ENCODE assay signal across 14 mouse cellular contexts in genomic region chr10:8943698-8944097, GRCm38 (mm10). TPM values are rescaled to one million over a fixed set of nuclear protein-coding genes. Genes with fewer than 3 reads are reported as not detected.
DNase-seq lines count a peak whose midpoint lies in the region; ATAC-seq and TF ChIP-seq lines count a peak whose summit lies in the region.
"Had no signal": no experiment of that assay in that cellular context is flagged by ENCODE, and none has a peak within 500 bp of the region (broad histone marks: within the 10 kb centered on the region; RNA-seq: fewer than 3 reads in every experiment).

No protein-coding gene starts in this region.

- peak; percentile 11 for DNase-seq in cerebellum, adult 9-10 months
- no peak for DNase-seq in cerebellum, adult 8-10 months
- no peak for DNase-seq in kidney, adult 11 months
- no peak for DNase-seq in liver, postnatal 0 days
- no peak for DNase-seq in liver
- DNase-seq: B cell, adult 2 months; thymus, adult 18-20 months had no signal

- no peak for TF ChIP-seq CTCF in liver, postnatal 0 days (IDR thresholded peaks at IDR 0.05; ENCODE audit: low read depth)

- no peak for TF ChIP-seq EP300 in liver, postnatal 0 days (IDR thresholded peaks at IDR 0.05; ENCODE audit: low read depth)

- H3K36me3 ChIP-seq in kidney, embryonic 16.5 days (ENCODE audit: insufficient read depth, low read length): no peaks in the 10 kb centered on the region
- no peaks in the 10 kb centered on the region for H3K36me3 ChIP-seq in liver, postnatal 0 days (replicated peaks; ENCODE audit: insufficient read depth, low read length)
- H3K36me3 ChIP-seq: embryonic facial prominence, embryonic 12.5 days; heart, embryonic 15.5 days; hindbrain, embryonic 13.5 days had no signal

- H3K27me3 ChIP-seq in kidney, embryonic 16.5 days (ENCODE audit: insufficient read depth, low read length): no peaks in the 10 kb centered on the region
- no peaks in the 10 kb centered on the region for H3K27me3 ChIP-seq in liver, postnatal 0 days (ENCODE audit: insufficient read depth, low read length)
- H3K27me3 ChIP-seq: embryonic facial prominence, embryonic 12.5 days; heart, embryonic 15.5 days; hindbrain, embryonic 13.5 days had no signal

- no peak overlapping the region for H3K9ac ChIP-seq in kidney, embryonic 16.5 days (replicated peaks; ENCODE audit: low read length)
- no peak overlapping the region for H3K9ac ChIP-seq in liver, postnatal 0 days (replicated peaks)
- H3K9ac ChIP-seq: embryonic facial prominence, embryonic 12.5 days; heart, embryonic 15.5 days; hindbrain, embryonic 13.5 days had no signal

- no peak overlapping the region for H3K4me3 ChIP-seq in kidney, embryonic 16.5 days (ENCODE audit: low read length)
- no peak overlapping the region for H3K4me3 ChIP-seq in liver, postnatal 0 days (ENCODE audit: low read depth, low read length)
- H3K4me3 ChIP-seq: embryonic facial prominence, embryonic 12.5 days; hindbrain, embryonic 13.5 days had no signal

- no peaks in the 10 kb centered on the region for H3K4me1 ChIP-seq in kidney, embryonic 16.5 days (ENCODE audit: insufficient read depth, low read length)
- H3K4me1 ChIP-seq in liver, postnatal 0 days (ENCODE audit: insufficient read depth): no peaks in the 10 kb centered on the region

- 0 out of 2 replicates have a peak overlapping the region, but pooled peaks have one; percentile 39 for H3K4me2 ChIP-seq in kidney, embryonic 16.5 days (replicated peaks; ENCODE audit: low read depth, low read length)
- peak overlapping the region; percentile 9; the same call in 1 of the 2 replicates for H3K4me2 ChIP-seq in liver, postnatal 0 days (ENCODE audit: low read depth, low read length)
- H3K4me2 ChIP-seq: hindbrain, embryonic 13.5 days had no signal

- no peaks in the 10 kb centered on the region for H3K9me3 ChIP-seq in kidney, embryonic 16.5 days (ENCODE audit: low read length)
- no peaks in the 10 kb centered on the region for H3K9me3 ChIP-seq in liver, postnatal 0 days (ENCODE audit: low read length)
- H3K9me3 ChIP-seq: embryonic facial prominence, embryonic 12.5 days; heart, embryonic 15.5 days; hindbrain, embryonic 13.5 days had no signal

- WGBS in kidney, embryonic 16.5 days: 90% methylated on average over 6 of the region's 6 CpGs
- 72% methylated on average over 6 of the region's 6 CpGs for WGBS in liver, postnatal 0 days (ENCODE audit: insufficient replicate concordance)

- ATAC-seq in kidney, embryonic 16.5 days (ENCODE audit: low FRiP score, low TSS enrichment): no peak
- ATAC-seq in liver, postnatal 0 days: no peak
- ATAC-seq in megakaryocyte progenitor cell, adult 5-6 weeks (replicated peaks; ENCODE audit: poor library complexity): peak; percentile 50
- no peak for ATAC-seq in CD4-positive, CD25-positive, alpha-beta regulatory T cell, adult 4 months
- ATAC-seq: intestine, postnatal 0 days had no signal

- no peak overlapping the region for H3K27ac ChIP-seq in kidney, embryonic 16.5 days (ENCODE audit: low read length)
- H3K27ac ChIP-seq in liver, postnatal 0 days (ENCODE audit: low read depth): no peak overlapping the region
- H3K27ac ChIP-seq: embryonic facial prominence, embryonic 12.5 days; heart, embryonic 15.5 days; hindbrain, embryonic 13.5 days had no signal

RNA-seq across cellular contexts. Expression of gene Sash1, which starts 57.8 kb away (rescaled TPM):
- polyA plus RNA-seq in kidney, embryonic 16.5 days (2015; fragmentation: Nextera tagmentation; extraction: Ambion mirVana): 3.1 and 3.9 TPM in 2 replicates
- 1.9 and 2.2 TPM in 2 replicates for polyA plus RNA-seq in liver, postnatal 0 days (2015; fragmentation: Nextera tagmentation; extraction: Ambion mirVana)
- 3.2 and 4.2 TPM in 2 replicates for total RNA-seq in megakaryocyte progenitor cell, adult 5-6 weeks (2015)
- total RNA-seq in megakaryocyte progenitor cell, adult 5-6 weeks (2017): 2.7 and 2.8 TPM in 2 replicates
- not detected for polyA plus RNA-seq in CD4-positive, CD25-positive, alpha-beta regulatory T cell, adult 4 months (2017; shearing (Covaris generic))
